Mouse (Mus musculus) inflammation-experienced regulatory T-cells, adult 6 months (primary cell): ENCODE results near the gene Llgl2. TPM values are rescaled to one million over a fixed set of nuclear protein-coding genes. Genes with fewer than 3 reads are reported as not detected.

Experiments
- ATAC-seq: one replicate; pipeline ENCODE4 v1.8.0; 2017
- polyA plus RNA-seq, 3 experiments: library from polyadenylated mRNA; unstranded; fragments of 100-300 nt; shearing (Covaris generic); gene quantifications; one replicate each; pipeline ENCODE4 v1.2.1; 2017

The Llgl2 gene
- polyA plus RNA-seq, 3 experiments from 2014 or later: 7.0 to 9.7 (median 9.6) TPM

DNA sequence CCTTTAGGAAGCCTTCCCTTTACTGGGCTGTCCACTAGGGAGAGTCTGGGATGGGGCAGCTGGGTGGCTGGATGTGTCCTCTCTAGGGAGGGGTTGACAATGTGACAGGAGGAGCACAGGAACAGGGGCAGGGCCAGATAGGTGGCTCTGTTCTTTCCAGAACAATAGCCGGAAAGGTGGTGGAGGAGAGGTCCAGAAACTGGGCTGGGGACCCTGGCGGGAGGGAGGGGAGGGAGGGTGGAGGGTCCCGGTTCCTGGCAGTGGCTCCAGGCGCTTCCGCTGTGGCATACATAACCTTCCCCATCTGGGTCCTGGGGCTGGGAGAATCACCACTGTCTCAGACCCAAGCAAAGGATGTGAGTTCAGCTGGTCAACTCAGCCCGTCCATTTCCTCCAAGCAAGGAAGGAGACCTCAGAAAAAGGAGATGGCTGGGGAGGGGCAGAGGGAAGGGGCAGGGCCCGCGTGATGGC is 14.5 kb upstream of the Llgl2 start:
- ATAC-seq: no peak

DNA sequence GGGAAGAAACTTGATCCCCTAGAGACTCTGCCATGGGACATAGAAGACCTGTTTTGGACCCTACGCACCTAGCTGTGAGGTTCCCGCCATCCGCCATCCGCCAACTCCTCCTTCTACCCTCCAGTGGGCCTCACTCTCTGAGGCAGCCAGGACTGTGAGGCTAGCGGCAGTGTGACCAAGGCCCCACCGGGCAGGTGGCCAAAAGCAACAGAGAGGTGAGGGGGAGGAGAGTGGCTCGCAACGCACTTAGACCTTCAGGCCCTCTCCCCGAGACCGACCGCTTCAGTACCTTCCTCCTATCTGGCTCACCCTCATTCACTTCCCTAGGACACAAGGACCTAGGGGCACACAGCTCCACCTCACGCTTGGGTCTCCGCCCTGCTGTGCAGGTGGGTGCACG is 13.5 kb upstream of the Llgl2 start:
- ATAC-seq: no peak

DNA sequence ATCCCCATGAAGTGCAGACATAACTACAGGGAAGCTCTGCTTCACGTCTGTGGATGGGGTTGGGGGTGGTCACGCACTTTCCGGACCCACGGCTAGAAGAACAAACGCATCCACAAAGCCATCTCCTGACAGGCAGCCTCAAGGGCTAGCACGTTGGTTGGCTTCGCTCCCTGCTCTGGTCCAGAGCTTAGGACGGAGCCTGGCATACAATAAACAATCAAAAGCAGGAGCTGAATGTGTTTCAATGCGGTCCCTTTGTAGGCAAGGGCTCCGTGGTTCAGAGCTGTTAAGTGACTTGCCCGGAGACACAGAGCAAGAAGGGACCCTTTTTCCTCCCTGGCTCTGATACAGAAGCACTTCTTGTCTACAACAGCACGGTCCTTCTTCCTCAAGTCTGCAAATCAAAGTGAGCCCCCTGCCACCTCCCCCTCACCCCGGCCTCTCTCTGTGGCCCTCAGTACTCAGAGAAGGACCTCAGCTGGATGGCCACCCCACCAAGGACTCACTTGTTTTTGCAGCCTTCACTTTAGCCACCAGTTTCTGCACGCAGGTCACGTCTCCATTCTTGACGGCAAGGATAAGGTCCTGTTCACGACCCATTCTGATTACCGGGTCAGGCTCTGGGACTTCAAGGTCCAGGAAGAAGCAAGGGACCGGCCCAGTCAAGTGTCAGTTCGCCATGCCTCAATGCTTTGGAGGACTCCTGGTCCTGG is 12.3 kb upstream of the Llgl2 start:
- no peak for ATAC-seq

DNA sequence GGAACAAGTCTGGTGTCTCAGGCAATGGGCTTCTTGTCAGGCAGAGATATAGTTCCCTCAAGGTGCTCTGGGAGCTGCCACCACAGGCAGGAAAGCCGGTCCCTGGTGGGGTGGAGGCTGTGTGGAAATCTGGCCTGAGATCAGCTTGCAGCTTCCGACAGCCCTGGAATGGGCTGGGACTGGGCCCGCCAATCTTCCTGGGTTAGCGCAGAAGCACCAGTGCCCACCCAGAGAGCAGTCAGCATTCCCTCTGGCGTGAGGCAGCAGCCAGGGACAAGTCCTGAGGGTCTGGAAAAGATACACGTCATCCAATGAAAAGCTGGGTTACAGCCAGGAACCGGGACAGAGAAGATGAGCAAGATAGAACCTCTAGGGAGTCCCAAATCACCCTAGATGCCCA is 11.8 kb upstream of the Llgl2 start:
- no peak for ATAC-seq

DNA sequence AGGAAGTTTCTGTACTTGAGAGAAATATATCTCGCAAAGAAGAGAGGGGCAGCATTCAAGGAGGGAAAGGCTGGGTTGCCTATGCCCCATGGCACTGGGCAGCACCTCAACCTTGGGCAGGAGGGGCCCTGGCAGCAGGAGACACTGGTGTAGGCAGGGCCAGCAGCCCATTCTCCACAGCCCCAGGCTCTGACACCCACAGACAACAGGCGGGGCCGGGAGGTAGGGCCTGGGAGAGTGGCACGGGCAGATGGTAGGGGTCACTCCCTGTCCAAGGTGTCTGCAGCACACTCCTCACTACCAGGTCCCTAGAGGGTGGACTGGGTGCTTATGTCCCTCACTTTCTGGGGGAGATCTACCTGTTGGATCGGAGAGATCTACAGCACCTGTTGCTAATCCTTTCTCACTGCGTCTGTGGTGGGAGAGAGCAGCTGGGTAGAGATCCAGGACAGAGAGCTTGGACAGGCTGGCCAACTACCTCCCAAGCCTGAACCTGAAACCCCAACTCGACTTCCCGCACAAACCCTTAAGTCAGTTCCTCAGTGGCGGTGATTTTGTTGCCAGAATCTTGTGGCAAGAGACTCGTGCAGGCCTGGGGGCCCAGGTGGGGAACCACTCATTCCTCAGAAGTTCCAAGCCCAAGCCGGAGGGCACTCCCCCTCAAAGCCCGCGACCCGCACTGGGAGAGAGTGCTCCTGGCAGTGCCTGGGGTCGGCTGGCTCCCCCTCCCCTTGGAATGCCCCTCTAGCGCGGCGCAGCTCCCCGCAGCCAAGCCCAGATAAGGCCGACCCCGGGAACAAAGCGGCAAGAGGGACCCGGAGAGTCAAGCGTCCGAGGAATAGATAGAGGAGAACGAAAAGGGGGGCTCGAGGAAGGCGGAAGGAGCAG is 11.1 kb upstream of the Llgl2 start:
- no peak for ATAC-seq

DNA sequence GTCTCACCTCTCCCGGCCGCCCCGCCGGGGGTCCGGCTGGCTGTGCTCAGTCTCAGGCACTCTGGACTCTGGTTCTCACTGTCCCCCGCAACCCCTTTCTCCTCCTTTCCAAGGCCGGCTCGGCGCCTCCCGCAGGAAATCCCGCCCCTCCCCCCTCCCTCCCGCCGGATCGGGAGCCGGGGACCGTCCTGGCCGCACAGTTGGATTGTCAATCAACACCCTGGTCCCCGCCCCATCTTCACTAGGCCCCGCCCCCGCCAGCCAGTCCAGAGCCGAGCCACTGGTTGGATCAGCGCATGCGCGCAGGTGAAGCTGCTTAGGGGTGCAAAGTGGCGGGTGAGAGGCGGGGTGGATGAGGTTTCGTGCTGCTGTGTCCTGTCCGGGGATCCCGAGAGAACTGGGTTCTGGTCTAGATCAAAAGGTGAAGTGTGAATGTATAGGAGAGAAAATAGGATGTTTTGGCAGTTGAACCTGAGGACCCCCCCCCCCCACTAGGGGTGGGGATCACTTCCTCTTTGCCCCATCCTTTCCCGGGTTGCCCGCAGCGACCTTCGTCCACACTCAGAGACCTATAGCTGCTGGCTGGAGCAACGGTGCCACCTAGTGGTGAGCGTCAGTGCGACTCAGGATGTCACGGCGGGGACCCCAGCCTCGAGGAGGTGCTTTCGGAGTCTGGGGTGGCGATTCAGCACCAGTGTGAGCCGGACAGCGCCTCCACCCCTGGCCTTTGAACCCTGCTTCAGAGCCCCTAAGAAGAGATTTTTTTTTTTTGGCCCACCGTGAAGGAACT is 10.1 kb upstream of the Llgl2 start, which contains the start of gene Caskin2:
Gene Caskin2, minus strand, starts transcription at position 133 of the 790 bp plus-strand sequence.
- ATAC-seq: peak; percentile 80

DNA sequence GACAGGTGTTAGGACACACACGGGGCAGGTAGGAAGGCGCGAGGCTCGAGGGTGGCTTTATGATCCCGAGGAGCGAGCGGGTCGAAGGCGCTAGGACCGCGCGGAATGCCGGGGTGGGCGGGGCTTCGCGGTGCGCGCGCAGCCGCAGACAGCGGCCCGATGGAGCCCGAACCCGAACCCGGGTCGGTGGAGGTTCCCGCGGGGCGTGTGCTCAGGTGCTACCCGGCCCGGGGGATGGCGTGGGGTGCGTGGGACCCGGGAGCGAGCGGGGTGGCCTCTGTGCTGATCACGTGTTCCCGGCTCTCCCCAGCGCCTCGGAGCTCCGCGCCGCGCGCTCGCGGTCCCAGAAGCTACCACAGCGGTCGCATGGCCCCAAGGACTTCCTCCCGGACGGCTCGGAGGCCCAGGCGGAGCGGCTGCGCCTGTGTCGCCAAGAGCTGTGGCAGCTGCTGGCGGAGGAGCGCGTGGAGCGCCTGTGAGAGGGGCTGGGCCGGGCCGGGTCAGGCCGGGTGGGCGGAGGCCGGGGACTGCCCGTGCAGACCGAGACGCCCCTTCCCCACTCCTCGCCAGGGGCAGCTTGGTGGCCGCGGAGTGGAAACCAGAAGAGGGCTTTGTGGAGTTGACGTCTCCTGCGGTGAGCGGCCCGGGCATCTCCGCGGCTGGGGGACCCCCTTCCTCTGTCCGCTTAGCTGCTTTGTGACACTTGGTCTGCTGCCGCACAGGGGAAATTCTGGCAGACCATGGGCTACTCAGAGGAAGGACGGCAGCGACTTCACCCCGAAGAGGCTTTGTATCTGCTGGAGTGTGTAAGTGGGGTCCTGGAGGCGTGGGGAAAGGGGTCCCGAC is 9.0 kb upstream of the Llgl2 start, which contains the start of gene Tsen54:
Gene Tsen54, plus strand, starts transcription at position 120 of the 846 bp plus-strand sequence.
- ATAC-seq: peak; percentile 68

DNA sequence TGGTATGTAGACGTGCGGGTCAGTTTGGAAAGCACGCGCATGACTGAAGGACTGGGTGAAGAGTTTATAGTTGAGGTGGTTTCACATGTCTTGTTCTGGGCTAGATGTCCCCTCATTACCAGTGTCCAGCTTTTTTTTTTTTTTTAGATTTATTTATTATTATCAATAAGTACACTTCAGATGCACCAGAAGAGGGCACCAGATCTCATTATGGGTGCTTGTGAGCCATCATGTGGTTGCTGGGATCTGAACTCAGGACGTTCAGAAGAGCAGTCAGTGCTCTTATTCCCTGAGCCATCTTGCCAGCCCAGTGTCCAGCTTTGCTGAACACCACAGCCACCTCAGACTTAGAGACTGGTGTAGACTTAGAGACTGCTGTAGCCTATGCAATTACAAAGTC is 6.5 kb upstream of the Llgl2 start:
- no peak for ATAC-seq

DNA sequence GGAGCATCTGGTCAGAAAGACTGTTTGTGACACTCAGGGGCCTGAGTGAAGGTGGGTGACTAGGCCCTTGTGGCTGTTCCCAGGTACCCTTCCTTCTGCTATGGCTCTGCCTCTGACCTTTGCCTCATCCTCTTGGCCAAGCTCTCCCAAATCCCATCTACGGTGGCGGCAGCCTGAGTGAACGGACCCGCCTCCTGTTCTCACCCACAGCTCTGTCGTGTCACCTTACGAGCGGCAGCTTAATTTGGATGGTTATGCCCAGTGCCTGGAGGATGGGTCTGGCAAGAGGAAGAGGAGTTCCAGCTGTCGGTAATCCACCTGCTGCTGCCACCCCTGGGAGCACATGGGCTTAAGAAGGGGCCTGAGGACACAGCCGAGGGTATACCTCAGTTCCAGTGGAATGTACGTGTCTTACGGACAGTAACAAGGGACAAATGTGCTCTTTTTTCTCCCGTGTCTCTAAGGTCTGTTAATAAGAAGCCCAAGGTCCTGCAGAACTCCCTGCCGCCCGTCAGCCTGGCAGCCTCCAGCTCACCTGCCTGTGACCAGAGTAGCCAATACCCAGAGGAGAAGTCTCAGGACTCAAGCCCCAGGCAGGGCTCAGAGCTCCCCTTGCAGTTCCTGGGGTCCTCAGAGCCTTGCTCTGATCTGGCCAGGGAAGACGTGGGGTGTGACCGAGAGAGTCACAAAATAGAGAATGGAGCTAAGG is 3.8 kb upstream of the Llgl2 start:
- ATAC-seq: no peak

DNA sequence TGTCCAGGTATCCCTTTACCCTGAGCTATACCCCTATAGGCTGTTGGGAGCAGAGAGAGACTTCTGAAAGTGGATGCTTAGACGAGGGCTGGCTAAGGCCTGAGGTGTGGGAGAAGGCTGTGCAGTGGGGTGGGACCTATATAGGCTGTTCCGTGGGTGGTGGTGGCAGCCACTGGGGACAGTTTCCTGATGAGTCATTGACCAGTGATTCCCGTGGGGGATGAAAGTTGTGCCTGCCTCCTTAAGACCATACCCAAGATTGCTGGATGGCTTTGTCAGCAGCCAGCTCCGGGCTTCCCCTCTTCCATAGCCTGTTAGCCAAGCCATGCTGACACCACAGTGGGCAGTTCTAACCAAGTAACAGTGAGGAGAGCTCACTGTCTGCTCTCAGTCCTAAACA is 2.8 kb upstream of the Llgl2 start:
- ATAC-seq: no peak

DNA sequence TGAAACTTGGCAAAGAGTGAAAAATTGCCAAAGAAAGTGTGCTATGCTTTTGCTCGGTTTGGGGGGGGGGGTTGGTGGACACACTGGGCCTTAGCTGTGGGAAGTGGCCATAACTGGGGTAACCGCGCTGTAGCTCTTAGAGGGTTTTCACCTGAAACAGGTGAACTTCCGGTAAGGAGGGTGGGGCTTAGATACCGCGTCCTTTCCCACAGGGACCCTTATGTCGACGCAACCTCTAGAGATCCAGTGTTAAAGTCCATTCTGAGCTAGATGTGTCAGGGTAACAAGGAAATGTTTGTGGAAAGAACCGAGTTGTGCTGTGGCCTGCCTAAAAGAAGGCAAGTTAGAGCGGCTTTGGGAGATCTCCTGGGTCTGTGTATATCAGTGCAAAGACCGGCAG is 964 bp downstream of the Llgl2 start:
- no peak for ATAC-seq

DNA sequence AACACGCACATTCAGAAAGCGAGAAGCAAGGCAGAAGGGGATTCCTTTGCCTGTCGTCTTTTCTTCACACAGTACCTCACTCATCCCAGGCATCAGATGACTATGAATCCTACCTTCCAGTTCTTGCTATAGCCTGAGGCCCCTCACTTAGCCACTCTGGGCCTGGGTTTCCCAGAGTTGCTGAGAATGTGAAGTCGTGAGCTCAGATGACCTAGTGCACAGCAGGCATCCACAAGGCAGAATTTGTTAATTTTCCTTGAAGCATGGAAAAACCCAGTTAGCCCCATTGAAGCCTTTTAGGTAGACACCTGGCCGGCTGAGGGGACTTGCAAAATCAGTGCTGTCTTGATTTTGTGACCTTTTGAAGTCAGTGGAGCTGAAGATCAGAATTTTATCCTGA is 2.6 kb downstream of the Llgl2 start:
- ATAC-seq: no peak

DNA sequence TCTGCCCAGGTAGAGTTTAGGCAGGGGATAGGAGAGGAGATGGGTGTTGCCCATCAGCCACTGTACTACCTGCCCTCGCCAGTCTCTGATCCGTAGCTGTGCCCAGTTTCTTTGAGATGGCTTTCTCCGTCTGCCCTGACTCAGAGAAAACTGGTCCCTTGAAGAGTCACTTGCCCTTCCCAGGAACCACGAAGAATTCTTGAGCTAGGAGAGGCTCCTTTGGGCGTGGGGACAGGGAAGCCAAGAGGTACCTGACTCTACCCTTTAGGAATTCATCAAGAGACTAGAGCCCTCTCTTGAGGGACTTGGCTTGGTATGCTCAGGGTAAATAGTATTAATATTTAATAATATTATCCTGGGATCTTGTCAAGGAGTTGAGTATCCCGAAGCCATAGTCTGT is 3.8 kb downstream of the Llgl2 start:
- ATAC-seq: no peak

DNA sequence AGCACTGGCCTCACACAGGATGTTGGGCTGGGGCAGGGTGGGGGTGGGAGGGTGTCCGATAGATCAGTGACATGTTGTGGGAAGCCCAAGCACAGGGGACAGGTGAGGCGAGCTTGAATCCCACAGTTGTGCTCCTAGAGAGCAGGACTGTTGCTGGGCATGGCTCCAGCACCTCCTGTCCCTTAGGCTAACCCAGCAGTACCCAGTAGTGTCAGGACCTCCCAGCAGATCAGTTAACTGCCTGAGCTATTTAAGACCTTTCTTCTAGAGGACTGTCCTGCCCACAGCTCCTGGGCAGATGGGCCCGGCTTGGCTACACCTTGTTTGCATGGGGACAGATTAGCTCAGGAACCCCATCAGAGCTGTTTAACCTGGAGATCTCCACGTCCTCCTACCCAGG is 5.2 kb downstream of the Llgl2 start:
- no peak for ATAC-seq

DNA sequence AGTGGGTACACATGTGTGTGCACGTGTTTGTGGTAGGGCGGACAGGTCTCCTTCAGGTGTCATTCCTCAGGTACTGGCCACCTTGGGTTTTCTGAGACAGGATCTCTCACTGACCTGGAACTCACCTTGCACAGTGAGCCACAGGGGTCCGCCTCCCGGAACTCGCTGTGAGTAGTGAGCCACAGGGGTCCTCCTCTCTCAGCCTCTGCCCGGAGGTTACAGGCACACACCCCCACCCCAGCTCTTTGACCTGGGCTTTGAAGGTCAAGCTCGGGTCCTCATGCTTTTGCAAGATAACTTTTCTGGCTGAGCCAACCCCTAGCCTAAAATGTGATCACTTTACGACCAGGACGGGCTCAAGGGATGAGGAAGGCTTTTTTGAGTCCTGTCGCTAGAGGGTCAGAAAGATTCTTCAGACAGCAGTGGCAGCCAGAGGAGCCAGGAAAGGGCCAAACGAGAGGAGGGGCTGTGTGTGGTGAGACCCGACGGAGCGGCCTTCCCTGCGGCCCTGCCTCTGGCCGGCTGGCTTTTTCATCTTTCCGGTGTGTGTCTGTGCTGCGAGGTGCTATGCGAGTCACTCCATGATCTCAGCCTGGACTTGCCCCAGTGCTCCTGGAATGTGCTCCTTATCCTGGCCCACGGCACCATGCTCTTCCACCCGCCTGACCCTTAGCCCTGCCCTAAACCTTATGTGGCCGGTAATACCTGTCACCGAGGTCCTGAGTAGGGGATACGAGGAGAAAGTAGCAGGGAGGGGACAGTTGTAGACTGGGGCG is 6.9 kb downstream of the Llgl2 start:
- no peak for ATAC-seq

DNA sequence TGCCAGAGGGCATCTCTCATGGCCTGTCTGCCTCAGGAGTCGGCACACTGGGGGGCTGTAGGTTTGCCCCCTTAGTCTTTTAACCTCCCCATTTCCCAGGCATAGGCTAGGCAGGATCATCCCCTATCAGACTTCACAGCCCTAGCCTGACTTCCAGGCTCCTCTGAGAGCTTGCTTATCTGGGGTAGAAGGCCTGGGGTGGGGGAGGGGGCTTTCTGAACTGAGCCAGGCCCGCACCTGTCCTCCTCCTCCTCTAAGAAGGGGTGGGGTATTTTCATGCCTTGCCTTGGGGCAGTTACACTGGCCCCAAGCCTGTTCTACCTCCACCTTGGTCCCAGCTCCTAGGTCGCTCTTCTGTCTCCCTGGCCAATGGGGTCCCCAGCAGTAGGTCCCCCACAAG is 7.7 kb downstream of the Llgl2 start:
- no peak for ATAC-seq

DNA sequence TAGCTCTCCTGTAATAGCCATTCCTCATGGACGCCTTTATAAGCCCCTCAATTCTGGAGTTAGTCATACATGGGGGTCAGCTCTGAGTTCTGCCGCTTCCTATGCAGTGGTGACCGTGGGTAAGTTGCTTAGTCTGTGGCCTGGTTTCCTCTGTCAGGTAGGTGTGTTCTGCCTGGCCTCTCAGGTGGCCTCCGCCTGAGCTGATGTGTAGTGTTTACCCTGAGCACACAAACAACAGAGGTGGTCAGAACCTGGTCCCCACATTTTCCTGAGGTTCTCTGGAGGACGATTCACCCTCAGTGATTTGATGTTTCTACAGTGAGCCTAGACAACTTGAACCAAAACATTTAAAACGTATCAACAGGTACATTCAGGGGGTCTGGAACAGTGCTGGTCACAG is 8.2 kb downstream of the Llgl2 start:
- ATAC-seq: no peak

DNA sequence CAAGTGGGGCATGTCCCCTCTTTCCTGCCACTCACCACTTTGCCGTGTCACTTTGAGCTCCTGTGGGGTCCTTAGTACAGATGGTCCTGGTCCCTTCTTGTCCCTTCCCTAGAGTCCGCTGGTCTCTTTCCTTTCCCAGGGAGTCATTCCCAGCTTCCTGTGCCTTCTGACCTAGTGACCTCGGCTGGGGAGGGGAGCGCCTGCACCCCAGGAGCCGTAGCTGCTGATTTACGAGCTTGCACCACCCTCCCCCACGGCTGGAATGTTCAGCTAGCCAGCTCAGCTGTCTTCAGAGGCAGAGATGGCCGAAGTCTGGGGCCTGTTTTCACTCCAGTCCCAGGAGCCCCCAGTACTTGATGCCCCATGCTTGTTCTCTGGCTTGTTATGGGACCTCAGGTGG is 8.7 kb downstream of the Llgl2 start:
- no peak for ATAC-seq

DNA sequence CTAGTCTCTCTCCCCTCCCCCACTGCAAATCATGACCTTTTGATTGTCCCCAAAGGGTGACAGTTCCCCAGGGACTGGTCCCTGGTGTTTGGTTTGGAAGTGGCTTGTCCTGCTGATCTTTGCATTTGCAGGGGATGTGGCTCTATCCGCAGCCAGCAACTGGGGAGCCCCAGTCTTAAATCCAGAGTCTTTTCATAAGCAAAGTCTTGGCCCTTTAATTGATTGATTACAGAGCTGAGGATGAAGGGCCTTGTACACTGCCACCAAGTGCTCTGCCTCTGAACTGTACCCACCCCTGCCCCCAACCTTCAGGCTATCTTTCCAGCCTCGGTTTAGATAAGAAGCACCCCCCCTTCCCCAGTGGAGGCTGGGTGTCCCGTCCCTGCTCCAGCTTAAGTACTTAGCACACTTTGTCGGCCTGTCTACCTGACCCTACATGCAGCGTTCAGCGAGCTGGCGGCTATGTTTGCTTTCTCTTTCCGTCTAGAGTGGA is 9.2 kb downstream of the Llgl2 start:
- ATAC-seq: no peak

DNA sequence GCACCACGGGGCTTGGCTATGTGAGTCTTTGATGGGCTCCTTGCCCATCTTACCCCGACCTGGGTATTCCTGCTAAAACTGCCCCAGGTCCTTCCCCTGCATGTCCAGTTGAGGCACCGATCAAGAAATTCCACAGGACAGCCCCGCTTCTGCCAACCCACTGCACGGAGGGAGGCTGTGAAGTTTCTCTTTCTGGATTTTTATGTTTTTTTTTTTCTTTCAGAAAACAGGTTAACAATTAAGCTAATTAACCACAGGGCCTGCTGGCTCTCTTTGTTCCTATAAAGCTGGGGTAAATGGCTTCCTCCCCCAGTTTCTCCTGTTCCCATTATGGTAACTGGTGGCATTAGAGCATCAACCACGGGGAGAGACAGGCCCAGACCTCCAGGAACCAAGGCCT is 10.2 kb downstream of the Llgl2 start:
- ATAC-seq: no peak
